Mouse (Mus musculus) telencephalon, adult 2 months (tissue): ENCODE results near the gene Poc1a.

Experiments
- DNase-seq: peaks from one replicate; pipeline ENCODE4 v3.0.0-alpha.2; 2011; ENCODE audit warnings: low read depth, low spot score

The Poc1a gene

GRCm38 (mm10) chr9:106367592-106368111, 86.8 kb downstream of the Poc1a start:
- DNase-seq = peak; percentile 98

DNA sequence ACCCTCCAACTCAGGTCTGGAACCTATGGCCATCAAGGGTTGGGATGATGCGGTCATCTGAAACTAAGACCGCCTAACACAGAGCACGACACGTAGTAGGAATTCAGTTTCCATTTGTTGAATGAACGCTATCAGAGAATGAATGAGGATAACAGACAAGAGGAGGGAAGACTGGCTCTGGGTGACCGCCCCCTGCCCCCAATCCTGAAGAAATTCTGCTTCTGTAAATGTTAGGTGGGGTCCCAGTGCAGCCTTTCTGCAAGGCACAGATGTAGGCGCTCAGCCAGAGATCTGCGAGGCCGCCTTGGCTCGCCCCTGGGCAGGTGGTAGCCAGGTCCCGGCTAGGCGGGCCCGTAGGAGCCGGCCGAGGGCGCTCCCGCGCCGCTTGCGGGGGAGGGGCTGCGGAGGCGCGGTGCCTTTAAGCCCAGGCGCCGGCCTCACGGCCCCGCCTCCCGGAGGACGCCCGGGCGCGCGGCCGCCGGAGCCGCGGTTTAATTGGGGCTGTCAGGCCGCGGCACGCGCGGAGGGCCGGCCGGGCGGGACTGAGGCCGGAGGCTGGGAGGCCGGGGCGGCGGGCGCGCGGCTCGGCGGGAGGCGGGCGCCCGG, 87.4 kb downstream of the Poc1a start, which contains the start of gene Dusp7:
Dusp7 (plus strand) TSS at position 521 of the 606 bp plus-strand sequence.
- peak; percentile 76 for DNase-seq

GRCm38 (mm10) chr9:106368831-106369501, 88.1 kb downstream of the Poc1a start:
- no peak for DNase-seq

GRCm38 (mm10) chr9:106369801-106370485, 89.1 kb downstream of the Poc1a start:
- no peak for DNase-seq

DNA sequence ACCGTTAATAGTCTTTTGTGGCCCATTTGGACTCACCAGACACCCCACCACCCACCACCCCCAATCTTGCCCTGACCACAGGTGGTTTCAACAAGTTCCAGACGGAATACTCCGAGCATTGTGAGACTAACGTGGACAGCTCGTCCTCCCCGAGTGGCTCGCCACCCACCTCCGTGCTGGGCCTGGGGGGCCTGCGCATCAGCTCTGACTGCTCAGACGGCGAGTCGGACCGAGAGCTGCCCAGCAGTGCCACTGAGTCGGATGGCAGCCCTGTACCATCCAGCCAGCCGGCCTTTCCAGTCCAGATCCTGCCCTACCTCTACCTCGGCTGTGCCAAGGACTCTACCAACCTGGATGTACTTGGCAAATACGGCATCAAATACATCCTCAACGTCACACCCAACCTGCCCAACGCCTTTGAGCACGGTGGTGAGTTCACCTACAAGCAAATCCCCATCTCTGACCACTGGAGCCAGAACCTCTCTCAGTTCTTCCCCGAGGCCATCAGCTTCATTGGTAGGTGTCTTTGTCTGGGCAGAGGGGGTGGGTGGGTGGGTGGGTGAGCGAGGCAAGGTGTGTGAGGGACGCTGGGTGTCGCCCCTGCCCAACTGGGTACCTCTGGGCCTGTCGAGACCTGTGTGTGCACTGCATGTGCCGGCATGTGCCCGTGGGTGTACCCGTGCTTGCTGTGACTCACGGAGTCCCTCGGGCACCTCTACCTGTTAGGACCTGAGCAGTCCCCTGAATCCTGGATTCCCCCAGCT, 89.9 kb downstream of the Poc1a start:
- DNase-seq = no peak

DNA sequence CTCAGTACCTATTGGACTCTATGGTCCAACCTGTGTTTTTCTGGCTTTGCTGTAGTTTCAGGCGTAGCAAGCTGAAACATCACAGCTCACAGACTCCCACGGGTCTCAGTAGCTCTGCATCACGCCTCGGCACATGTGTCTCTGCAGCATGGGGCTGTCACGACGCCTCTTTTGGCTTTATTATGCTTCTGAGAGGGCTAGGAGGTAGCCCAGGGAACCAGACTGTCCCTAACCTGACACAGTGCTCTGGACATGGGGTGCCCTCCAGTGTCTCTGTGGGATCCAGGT, 90.5 kb downstream of the Poc1a start:
- peak; percentile 72 for DNase-seq

DNA sequence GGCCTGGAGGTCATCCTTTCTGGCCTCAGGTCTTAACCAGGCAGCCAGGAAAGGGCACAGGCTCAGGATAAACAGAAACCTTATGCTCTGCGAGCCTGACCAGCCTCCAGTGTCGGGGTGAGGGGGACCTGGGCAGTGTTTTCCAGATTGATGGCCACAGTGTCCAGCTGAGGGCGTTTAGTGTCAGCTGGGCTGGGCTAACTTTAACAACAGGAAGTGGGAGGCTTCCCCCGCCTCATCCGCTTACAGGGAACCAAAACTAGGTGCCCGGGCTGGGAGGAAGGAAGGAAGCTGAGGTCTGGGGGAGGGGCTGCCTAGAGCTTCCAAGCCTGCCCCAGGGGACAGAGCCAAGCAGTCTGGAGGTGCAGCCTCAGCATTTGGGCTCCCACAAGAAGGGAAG, 90.9 kb downstream of the Poc1a start:
- peak; percentile 69 for DNase-seq

DNA sequence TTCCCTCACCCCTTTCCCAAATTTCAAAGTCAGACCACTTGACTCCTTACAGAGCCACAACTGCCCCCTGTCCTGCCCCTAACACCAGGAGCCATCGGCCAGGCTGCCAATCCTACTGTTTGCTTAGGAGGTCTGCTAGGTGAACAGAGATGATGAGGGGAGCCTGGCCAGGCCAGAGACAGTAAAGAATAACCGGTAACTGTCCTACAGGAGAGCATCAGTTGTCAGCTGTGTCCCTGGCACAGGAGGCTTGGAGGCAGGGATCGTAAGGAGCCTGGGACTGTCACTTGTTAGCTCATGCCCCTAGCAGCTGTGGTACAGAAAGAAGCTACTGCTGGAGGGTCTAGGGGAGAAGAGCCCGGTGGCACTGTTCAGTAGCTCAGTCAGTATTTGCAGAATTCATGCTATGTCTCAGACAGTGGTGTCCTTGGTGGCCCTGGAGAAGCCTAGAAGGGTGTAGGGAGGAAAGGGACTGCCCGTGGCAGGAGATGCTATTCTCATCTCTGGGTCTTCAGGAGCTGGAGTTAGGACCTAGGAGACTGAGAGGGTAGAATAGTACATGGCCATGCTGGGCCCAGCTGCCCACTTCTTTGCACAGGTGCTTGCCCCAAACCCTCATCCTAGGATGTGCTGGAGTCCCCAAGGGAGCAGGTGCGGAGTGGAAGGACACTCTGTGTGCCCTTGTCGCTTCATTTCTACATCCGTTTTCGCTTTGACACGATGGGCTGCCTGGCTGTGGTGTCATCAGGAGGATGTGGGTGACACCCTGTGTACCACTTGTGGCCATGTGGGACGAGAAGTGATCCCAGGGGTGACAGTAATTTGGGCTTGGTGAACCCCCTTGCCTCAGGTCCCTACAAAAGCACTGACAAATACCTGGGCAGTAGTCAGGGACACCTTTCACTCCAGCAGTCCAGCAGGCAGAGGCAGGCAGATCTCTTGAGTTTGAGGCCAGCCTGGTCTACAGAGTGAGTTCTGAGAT, 91.9 kb downstream of the Poc1a start:
- DNase-seq = no peak

GRCm38 (mm10) chr9:106373973-106374372, 93.1 kb downstream of the Poc1a start:
- DNase-seq = no peak

GRCm38 (mm10) chr9:106377247-106377646, 96.4 kb downstream of the Poc1a start:
- no peak for DNase-seq

DNA sequence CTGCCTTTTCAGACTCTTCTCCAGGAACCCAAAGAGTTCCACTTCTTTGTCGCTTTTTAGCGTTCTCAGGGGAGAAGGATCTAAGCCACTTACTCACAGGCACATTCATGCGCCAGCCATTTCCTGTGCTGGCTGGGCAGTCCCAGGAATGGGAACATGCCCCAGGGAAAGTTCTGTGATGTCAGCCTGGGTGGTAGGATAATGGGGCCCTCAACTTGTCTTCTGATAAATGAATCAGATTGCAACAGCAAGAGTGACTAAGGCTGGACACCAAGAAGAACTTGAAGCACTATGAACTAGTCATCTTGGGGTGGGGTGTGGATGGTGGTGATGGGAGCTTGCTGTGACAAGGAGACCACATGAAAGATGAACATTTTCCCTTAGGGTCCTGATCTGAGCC, 97.2 kb downstream of the Poc1a start:
- no peak for DNase-seq

- DNase-seq = no peak
Measured at GRCm38 (mm10) chr9:106378753-106379152, 97.9 kb downstream of the Poc1a start.

GRCm38 (mm10) chr9:106386181-106386864, 105.5 kb downstream of the Poc1a start:
- no peak for DNase-seq

GRCm38 (mm10) chr9:106392828-106393527, 112.1 kb downstream of the Poc1a start:
- no peak for DNase-seq

DNA sequence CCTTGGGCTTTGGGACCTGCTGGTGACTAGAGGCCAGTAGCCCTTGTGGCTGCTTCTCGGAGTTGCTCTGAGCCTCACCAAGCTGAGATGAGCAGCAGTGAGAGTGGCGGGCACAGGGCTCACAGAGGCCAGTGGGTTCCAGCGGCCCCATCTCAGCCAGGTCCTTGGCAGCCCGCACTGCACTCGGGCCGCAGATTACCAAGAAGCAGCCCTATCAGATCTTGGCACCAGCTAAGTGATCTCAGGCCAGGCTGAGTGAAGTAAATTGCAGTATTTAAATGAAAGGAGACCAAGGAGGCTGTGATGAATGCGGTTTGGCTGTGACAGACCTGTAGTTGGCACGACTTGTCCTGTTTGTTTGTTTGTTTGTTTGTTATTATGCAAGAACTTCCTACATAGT, 112.7 kb downstream of the Poc1a start:
- no peak for DNase-seq

- DNase-seq = no peak
Measured at GRCm38 (mm10) chr9:106394649-106395602, 114.1 kb downstream of the Poc1a start.

DNA sequence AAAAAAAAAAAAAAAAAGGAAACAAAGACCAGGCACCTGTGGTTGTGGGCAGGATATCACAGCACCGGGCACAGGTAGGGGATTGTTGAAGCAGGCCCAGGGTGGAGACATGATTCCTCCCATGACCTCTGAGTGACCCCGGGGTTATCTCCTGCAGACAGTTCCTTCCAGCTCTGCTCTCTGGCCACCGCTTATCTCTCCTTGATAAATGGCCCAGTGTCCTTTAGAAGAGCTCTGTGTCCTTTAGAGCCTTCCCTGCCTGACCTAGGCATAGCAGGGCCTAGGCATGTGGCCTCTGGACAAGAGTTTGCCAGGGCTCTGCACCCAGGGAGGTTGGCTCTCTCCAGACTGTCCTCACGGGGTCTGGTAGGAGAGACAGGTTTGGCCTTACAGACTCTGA, 116.9 kb downstream of the Poc1a start:
- DNase-seq = no peak

GRCm38 (mm10) chr9:106398667-106399311, 117.9 kb downstream of the Poc1a start:
- no peak for DNase-seq
